ENCODE assay signal across 8 mouse cellular contexts in genomic region chr5:113591751-113592230, GRCm38 (mm10). TPM values are rescaled to one million over a fixed set of nuclear protein-coding genes. Genes with fewer than 3 reads are reported as not detected.
DNase-seq lines count a peak whose midpoint lies in the region; ATAC-seq and TF ChIP-seq lines count a peak whose summit lies in the region.
"Had no signal": no experiment of that assay in that cellular context is flagged by ENCODE, and none has a peak within 500 bp of the region (broad histone marks: within the 10 kb centered on the region; RNA-seq: fewer than 3 reads in every experiment).

No protein-coding gene starts in this region.

- 4% methylated on average over 6 of the region's 6 CpGs for WGBS in hindbrain, embryonic 13.5 days
- WGBS in stomach, postnatal 0 days = 28% methylated on average over 6 of the region's 6 CpGs

- ATAC-seq in Patski = peak; percentile 15
- ATAC-seq in hindbrain, embryonic 13.5 days (ENCODE audit: low FRiP score) = peak; percentile 91
- ATAC-seq in stomach, postnatal 0 days (ENCODE audit: low FRiP score, low TSS enrichment) = peak; percentile 58; the same call in 1 of the 2 replicates

- TF ChIP-seq CTCF in Patski (IDR thresholded peaks at IDR 0.05) = no peak
- no peak for TF ChIP-seq CTCF in stomach, postnatal 0 days (IDR thresholded peaks at IDR 0.05; ENCODE audit: low read depth)

- in situ Hi-C loops in Patski (cut with MboI; ENCODE audit: low pct_unique_long_range_greater_than_20kb) = loop anchor here (25.0 kb wide), 1 partner anchor 229 kb away; the partner anchor contains the start of gene Aym1

- H3K27ac ChIP-seq in hindbrain, embryonic 13.5 days = peak overlapping the region; percentile 89
- no peak overlapping the region for H3K27ac ChIP-seq in stomach, postnatal 0 days (replicated peaks)

- no peaks in the 10 kb centered on the region for H3K27me3 ChIP-seq in Patski
- H3K27me3 ChIP-seq in hindbrain, embryonic 13.5 days = 0 out of 2 replicates have a peak, but pooled peaks cover 5% of the 10 kb centered on the region
- H3K27me3 ChIP-seq in stomach, postnatal 0 days (ENCODE audit: control insufficient read depth, insufficient read depth, low read length) = no peaks in the 10 kb centered on the region

- no peaks in the 10 kb centered on the region; the same call in 1 of the 2 replicates for H3K36me3 ChIP-seq in hindbrain, embryonic 13.5 days
- H3K36me3 ChIP-seq in stomach, postnatal 0 days (ENCODE audit: control insufficient read depth, insufficient read depth, low read length) = no peaks in the 10 kb centered on the region

- H3K4me1 ChIP-seq in hindbrain, embryonic 13.5 days (replicated peaks) = peaks cover 47% of the 10 kb centered on the region
- no peaks in the 10 kb centered on the region for H3K4me1 ChIP-seq in stomach, postnatal 0 days (replicated peaks; ENCODE audit: control insufficient read depth, insufficient read depth)

- no peak for DNase-seq in Patski (ENCODE audit: low read depth, low spot score)
- DNase-seq in embryo, embryonic 11 days = peak; percentile 76
- DNase-seq in mesoderm, embryonic 11.5 days (ENCODE audit: low read depth, low spot score) = peak; percentile 73
- no peak for DNase-seq in stomach, postnatal 0 days (ENCODE audit: low spot score)
- no peak for DNase-seq in c-Kit-positive CD71-positive TER-119-positive erythroid progenitor cells, embryonic 14.5 days (ENCODE audit: low spot score)
- no peak for DNase-seq in heart, postnatal 4 days

- no peak for TF ChIP-seq EP300 in stomach, postnatal 0 days (optimal IDR thresholded peaks at IDR 0.05)

- CTCF ChIA-PET in Patski (lab: Charles Lee) = no interaction called here

- no peaks in the 10 kb centered on the region for H3K9me3 ChIP-seq in hindbrain, embryonic 13.5 days
- H3K9me3 ChIP-seq in stomach, postnatal 0 days (ENCODE audit: control insufficient read depth, low read length) = no peaks in the 10 kb centered on the region

- H3K9ac ChIP-seq in hindbrain, embryonic 13.5 days = no peak overlapping the region
- H3K9ac ChIP-seq in stomach, postnatal 0 days (ENCODE audit: low read length) = no peak overlapping the region

- no peak overlapping the region for H3K4me2 ChIP-seq in hindbrain, embryonic 13.5 days
- no peak overlapping the region for H3K4me2 ChIP-seq in stomach, postnatal 0 days (replicated peaks; ENCODE audit: low read depth)

- H3K4me3 ChIP-seq in hindbrain, embryonic 13.5 days = no peak overlapping the region
- H3K4me3 ChIP-seq in stomach, postnatal 0 days (ENCODE audit: low read depth, low read length) = no peak overlapping the region
- H3K4me3 ChIP-seq: erythroblast, embryonic 14.5 days had no signal

- POLR2A ChIA-PET in Patski (lab: Charles Lee) = interaction anchor here (0.8 kb wide), 1 partner anchor 12 kb away, joined by 3 read pairs; no protein-coding TSS in a partner anchor

RNA-seq across cellular contexts. Expression of gene Cmklr1, which starts 58.4 kb away (rescaled TPM):
- polyA plus RNA-seq in Patski (2021) = not detected
- 1.2 and 1.8 TPM in 2 replicates for polyA plus RNA-seq in hindbrain, embryonic 13.5 days (2015; fragmentation: Nextera tagmentation; extraction: Ambion mirVana)
- polyA plus RNA-seq in stomach, postnatal 0 days (2015; fragmentation: Nextera tagmentation; extraction: Ambion mirVana) = 2.0 and 2.6 TPM in 2 replicates
- 10 to 100 TPM; 12.6 to 14.6 TPM for total RNA-seq in heart, postnatal 4 days (2021)
- polyA plus RNA-seq: erythroblast, embryonic 14.5 days had no signal

Comparison
In these comparisons a context has a peak if more than half of its experiments do, and no peak if none do; other contexts are left out.
1. ATAC-seq: peak in every context shown above with its lines; median percentile 91 in hindbrain, embryonic 13.5 days; 58 in stomach, postnatal 0 days; 15 in Patski.
2. DNase-seq: peak in embryo, embryonic 11 days (single experiment) and mesoderm, embryonic 11.5 days (single experiment); none in Patski (single experiment), stomach, postnatal 0 days (single experiment), c-Kit-positive CD71-positive TER-119-positive erythroid progenitor cells, embryonic 14.5 days (single experiment) and heart, postnatal 4 days (single experiment).